Mouse (Mus musculus): ENCODE results near the gene Bcl2a1d.
"Not testable (repeated sequence)": the region's sequence is repeated elsewhere in the genome, so short reads cannot be mapped to it uniquely, and the experiment has no call there.

Gene Bcl2a1d

DNA sequence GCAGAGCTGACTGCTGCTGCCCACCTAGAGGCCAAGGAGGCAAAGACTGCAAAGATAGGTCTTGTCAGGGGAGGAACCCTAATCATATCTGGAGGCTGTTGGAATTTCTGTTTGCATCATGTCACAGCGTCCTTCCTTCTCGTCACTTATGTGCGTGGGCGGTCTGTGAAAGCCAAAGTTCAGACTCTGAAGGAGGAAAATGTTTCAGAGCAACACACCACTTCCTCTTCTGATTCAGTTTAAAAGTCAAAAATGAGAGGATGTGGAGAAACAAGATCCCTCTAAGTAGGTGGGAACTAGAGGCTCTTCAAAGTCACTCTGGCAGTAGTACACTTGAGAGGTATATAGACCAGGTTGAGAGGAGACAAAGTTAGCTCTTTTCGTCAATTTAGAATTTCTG lies at the start of gene Bcl2a1d:
Gene Bcl2a1d, minus strand, starts transcription at position 187 of the 400 bp plus-strand sequence.
- DNase-seq (ENCODE audit: low spot score) = not testable (repeated sequence)

- DNase-seq (ENCODE audit: low spot score) = not testable (repeated sequence)
These were observed 38.5 kb upstream of the Bcl2a1d start for GRCm38 (mm10) chr9:88770239-88770638.

DNA sequence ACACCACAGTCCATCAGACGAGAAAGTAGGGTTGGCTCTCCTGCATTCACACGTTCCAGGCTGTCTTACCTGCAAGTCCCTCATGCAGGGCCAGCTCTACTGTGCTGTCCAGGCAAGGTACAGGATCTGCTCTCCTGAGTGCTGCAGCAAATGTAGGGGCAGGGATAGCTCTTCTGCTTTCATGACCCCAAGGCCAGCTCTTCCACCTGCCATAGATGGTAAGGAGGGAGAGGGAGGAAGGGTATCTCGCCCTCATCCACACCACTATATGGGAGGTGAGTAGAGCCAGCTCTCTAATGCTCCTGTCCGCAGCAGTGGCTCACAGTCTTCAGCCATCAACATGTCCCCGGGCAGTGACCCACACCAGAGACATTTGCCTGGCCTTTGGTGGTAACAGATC lies 37.8 kb upstream of the Bcl2a1d start:
- not testable (repeated sequence) for DNase-seq (ENCODE audit: low spot score)

- not testable (repeated sequence) for DNase-seq (ENCODE audit: low spot score)
These were observed 15.0 kb upstream of the Bcl2a1d start for GRCm38 (mm10) chr9:88746687-88747086.

DNA sequence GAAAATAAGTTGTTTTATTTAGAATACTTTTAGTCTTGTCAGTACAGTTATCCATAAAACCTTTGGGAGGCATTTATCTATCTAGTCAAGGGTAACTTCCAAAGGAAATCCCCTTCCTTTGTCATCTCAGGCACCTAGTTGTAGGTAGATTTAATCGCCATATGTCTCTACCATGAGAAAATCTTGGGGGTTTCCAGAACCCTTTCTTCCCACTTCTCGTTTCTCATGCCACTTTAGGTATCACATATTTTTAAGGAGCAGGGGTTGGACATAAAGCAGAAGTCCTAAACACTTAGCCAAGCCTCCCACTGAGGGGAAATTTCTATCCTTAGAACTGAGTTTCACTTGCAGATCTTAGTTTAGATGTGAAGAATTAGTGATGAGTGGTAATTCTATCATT lies 14.3 kb upstream of the Bcl2a1d start:
- not testable (repeated sequence) for DNase-seq (ENCODE audit: low spot score)

GRCm38 (mm10) chr9:88735289-88735688 lies 3.6 kb upstream of the Bcl2a1d start:
- not testable (repeated sequence) for DNase-seq (ENCODE audit: low spot score)

GRCm38 (mm10) chr9:88733182-88733581 lies 1.5 kb upstream of the Bcl2a1d start:
- DNase-seq (ENCODE audit: low spot score) = not testable (repeated sequence)

GRCm38 (mm10) chr9:88732334-88732733 lies 620 bp upstream of the Bcl2a1d start:
- not testable (repeated sequence) for DNase-seq (ENCODE audit: low spot score)

GRCm38 (mm10) chr9:88728311-88728710 lies 3.4 kb downstream of the Bcl2a1d start:
- DNase-seq (ENCODE audit: low spot score) = not testable (repeated sequence)

- DNase-seq (ENCODE audit: low spot score) = not testable (repeated sequence)
These were observed 10.1 kb downstream of the Bcl2a1d start for GRCm38 (mm10) chr9:88721628-88722027.

- DNase-seq (ENCODE audit: low spot score) = peak; percentile 66
These were observed 11.7 kb downstream of the Bcl2a1d start, which contains the start of gene Mthfsl for GRCm38 (mm10) chr9:88719989-88720537. TSS of gene Mthfsl (minus strand) at chr9:88720296.

- DNase-seq (ENCODE audit: low spot score) = peak; percentile 28
These were observed 12.4 kb downstream of the Bcl2a1d start for GRCm38 (mm10) chr9:88719073-88719921.

DNA sequence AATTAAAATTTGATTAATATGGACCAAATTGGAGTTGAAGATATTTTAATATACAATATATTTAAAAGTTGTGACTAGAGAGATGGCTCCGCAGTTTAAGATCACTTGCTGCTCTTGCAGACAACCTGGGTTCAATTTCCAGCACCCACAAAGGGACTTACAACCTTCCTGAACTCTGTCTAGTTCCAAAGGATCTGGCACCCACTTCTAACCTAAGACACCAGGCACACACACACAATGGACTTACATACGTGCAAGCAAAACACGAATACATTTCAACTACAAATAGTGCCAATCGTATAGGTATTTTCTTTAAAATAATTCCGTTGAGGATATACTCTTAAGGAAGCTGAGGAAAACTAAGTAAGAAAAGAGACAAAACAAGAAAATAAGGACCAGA lies 13.1 kb downstream of the Bcl2a1d start:
- not testable (repeated sequence) for DNase-seq (ENCODE audit: low spot score)

- not testable (repeated sequence) for DNase-seq (ENCODE audit: low spot score)
These were observed 13.6 kb downstream of the Bcl2a1d start for GRCm38 (mm10) chr9:88718140-88718539.

GRCm38 (mm10) chr9:88714515-88714914 lies 17.2 kb downstream of the Bcl2a1d start:
- not testable (repeated sequence) for DNase-seq (ENCODE audit: low spot score)

DNA sequence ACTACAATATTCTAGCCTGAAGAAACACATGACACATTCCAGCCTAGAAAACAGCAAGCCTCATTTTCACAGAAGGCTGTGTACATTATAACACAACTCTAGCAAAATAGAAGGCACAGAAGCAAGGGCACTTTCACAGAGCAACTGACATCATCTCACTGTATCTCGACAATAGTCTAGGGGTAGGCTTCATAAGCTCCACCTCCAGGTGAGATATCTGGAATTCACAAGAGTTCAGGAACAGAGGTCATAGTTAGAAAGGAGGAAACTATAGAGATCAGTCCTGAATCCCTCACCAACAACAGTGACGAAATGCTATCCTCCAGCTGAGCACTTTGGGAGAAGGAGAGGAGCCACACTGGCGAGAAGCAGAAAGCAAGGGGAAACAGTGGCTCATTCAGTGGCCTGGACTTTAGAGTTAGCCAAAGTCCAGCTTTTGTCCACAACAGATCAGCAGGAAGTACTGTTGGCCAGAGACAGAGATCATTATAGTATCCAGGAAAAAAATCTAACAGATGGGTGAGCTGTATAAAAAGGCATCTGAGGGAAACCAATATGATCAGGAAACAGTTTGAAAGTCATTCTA lies 19.5 kb downstream of the Bcl2a1d start:
- not testable (repeated sequence) for DNase-seq (ENCODE audit: low spot score)

DNA sequence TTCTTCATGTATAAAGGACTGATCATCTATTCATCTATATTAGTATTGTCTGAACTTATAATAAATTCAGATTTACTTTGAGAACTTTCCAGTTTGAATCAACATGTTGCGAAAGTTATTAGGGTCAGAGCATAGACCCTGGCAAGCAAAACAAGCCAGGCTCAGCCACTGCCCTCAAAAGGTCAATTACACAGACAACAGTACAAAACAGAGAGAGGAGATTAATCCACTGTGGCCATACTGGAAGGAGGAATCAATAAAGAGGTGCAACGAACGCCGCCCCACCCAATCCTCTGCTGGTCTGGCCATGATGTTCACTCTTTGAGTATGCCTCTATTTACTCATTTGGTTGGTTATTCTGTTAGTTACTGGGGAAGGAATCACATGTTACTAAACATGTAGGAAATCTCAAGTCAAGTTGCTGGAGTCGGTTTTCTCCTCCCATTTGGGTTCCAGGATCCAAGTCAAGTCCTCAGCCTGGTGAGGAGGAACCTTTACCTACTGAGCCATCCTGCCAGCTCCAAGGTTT lies 20.7 kb downstream of the Bcl2a1d start:
- DNase-seq (ENCODE audit: low spot score) = peak; percentile 12

GRCm38 (mm10) chr9:88710439-88710838 lies 21.3 kb downstream of the Bcl2a1d start:
- DNase-seq (ENCODE audit: low spot score) = peak; percentile 75

GRCm38 (mm10) chr9:88709794-88710193 lies 21.9 kb downstream of the Bcl2a1d start:
- DNase-seq (ENCODE audit: low spot score) = not testable (repeated sequence)

DNA sequence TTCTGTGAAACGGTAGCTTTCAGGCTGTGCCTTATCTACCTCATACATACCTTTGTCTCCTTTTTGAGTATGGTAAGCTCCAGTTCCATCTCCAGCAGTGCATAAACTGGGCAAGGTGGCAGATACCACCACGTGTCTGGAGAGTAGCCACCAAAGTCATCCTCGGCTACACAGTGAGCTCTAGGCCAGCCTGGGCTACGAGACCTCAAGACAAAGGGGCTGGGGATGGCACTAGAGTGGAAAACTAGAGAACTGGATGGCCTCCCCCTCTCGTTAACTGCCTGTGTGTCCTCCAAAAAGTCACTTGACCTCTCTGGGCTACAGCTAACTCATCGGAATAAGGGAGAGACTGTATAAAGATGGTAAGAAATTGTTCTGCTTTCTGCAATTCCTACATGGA lies 22.4 kb downstream of the Bcl2a1d start:
- no peak for DNase-seq (ENCODE audit: low spot score)

- no peak for DNase-seq (ENCODE audit: low spot score)
These were observed 25.0 kb downstream of the Bcl2a1d start for GRCm38 (mm10) chr9:88706700-88707099.

- not testable (repeated sequence) for DNase-seq (ENCODE audit: low spot score)
These were observed 26.6 kb downstream of the Bcl2a1d start for GRCm38 (mm10) chr9:88705157-88705556.
